Mouse (Mus musculus) forebrain, embryonic 16.5 days (tissue): Measurements from ENCODE around the gene Mphosph9. TPM values are rescaled to one million over a fixed set of nuclear protein-coding genes. Genes with fewer than 3 reads are reported as not detected.
"Not testable (repeated sequence)": the region's sequence is repeated elsewhere in the genome, so short reads cannot be mapped to it uniquely, and the experiment has no call there.

Experiments
- ATAC-seq: fragments of 200-750 bp; cut with Nextera tagmentation; 2 replicates; pipeline ENCODE4 v1.8.0; 2017; ENCODE audit warnings: mild to moderate bottlenecking, moderate library complexity
- H3K27ac ChIP-seq: fragments of 300-500 bp; sonication (generic); 2 replicates; pipeline ENCODE4 v1.5.1; 2014; ENCODE audit warnings: low read length, control low read depth
- H3K27me3 ChIP-seq: fragments of 300-500 bp; sonication (generic); replicated peaks from 2 replicates; pipeline ENCODE4 v1.6.1; 2014; ENCODE audit warnings: low read length; ENCODE audit not compliant: control insufficient read depth, insufficient read depth
- H3K36me3 ChIP-seq: fragments of 300-500 bp; sonication (generic); 2 replicates; pipeline ENCODE4 v1.6.1; 2014; ENCODE audit not compliant: control insufficient read depth, insufficient read depth
- H3K4me1 ChIP-seq: fragments of 300-500 bp; sonication (generic); replicated peaks from 2 replicates; pipeline ENCODE4 v1.6.1; 2014; ENCODE audit warnings: low read length; ENCODE audit not compliant: control insufficient read depth, insufficient read depth
- H3K4me2 ChIP-seq: fragments of 300-500 bp; sonication (generic); 2 replicates; pipeline ENCODE4 v1.6.1; 2014; ENCODE audit warnings: mild to moderate bottlenecking, low read length, control low read depth
- H3K4me3 ChIP-seq: fragments of 300-500 bp; sonication (generic); replicated peaks from 2 replicates; pipeline ENCODE4 v1.5.1; 2014; ENCODE audit warnings: mild to moderate bottlenecking, low read length, control low read depth
- H3K9ac ChIP-seq: fragments of 300-500 bp; sonication (generic); replicated peaks from 2 replicates; pipeline ENCODE4 v1.6.1; 2014; ENCODE audit warnings: low read depth, low read length, control low read depth
- H3K9me3 ChIP-seq: fragments of 300-500 bp; sonication (generic); 2 replicates; pipeline ENCODE4 v1.6.1; 2016; ENCODE audit warnings: low read length; ENCODE audit not compliant: control insufficient read depth
- WGBS: fragments of 180-500 bp; shearing (Covaris S2); extraction: QIAGEN DNeasy Blood & Tissue Kit; methylation state at CpG from one replicate; pipeline ENCODE4 v1.1.7; 2014; 5-methylcytosine and 5-hydroxymethylcytosine counted together
- polyA plus RNA-seq: library from polyadenylated mRNA; unstranded; fragments of >200 nt; fragmentation: Nextera tagmentation; extraction: Ambion mirVana; gene quantifications from 2 replicates; pipeline ENCODE4 v1.2.1, GENCODE M21; 2015

The Mphosph9 gene
- polyA plus RNA-seq, 1 experiment from 2014 or later, result 17.0 TPM

- not testable (repeated sequence) for H3K27ac ChIP-seq, H3K9ac ChIP-seq, ATAC-seq, H3K4me2 ChIP-seq, H3K36me3 ChIP-seq, H3K4me3 ChIP-seq, H3K9me3 ChIP-seq, H3K27me3 ChIP-seq
- peaks cover 28% of the 10 kb centered on the region for H3K4me1 ChIP-seq
- 89% methylated on average over 5 of the region's 5 CpGs for WGBS
Observed at GRCm38 (mm10) chr5:124217092-124217491, 110.7 kb downstream of the Mphosph9 start.

- Histone ChIP-seq H3K4me1 (peaks cover 21% of the 10 kb centered on the region), H3K36me3 (no peaks in the 10 kb centered on the region), H3K4me3 (no peak overlapping the region), H3K9ac (no peak overlapping the region), H3K9me3 (no peaks in the 10 kb centered on the region), H3K4me2 (no peak overlapping the region), H3K27me3 (no peaks in the 10 kb centered on the region), H3K27ac (no peak overlapping the region)
- 98% methylated on average over 6 of the region's 6 CpGs for WGBS
- no peak for ATAC-seq
Observed at GRCm38 (mm10) chr5:124216403-124216802, 111.4 kb downstream of the Mphosph9 start.

GRCm38 (mm10) chr5:124215647-124216046 is 112.1 kb downstream of the Mphosph9 start:
- Histone ChIP-seq H3K9me3 (no peaks in the 10 kb centered on the region), H3K4me2 (no peak overlapping the region), H3K4me1 (peaks cover 16% of the 10 kb centered on the region), H3K4me3 (no peak overlapping the region), H3K27ac (no peak overlapping the region), H3K27me3 (no peaks in the 10 kb centered on the region), H3K36me3 (no peaks in the 10 kb centered on the region), H3K9ac (no peak overlapping the region)
- ATAC-seq, result no peak
- 87% methylated on average over 10 of the region's 10 CpGs for WGBS

- 75% methylated on average over 14 of the region's 14 CpGs for WGBS
- Histone ChIP-seq H3K27ac (no peak overlapping the region), H3K9ac (no peak overlapping the region), H3K27me3 (no peaks in the 10 kb centered on the region), H3K36me3 (no peaks in the 10 kb centered on the region), H3K4me1 (peaks cover 16% of the 10 kb centered on the region), H3K4me2 (no peak overlapping the region), H3K9me3 (no peaks in the 10 kb centered on the region), H3K4me3 (no peak overlapping the region)
- no peak for ATAC-seq
Observed at GRCm38 (mm10) chr5:124214516-124215145, 113.1 kb downstream of the Mphosph9 start.

GRCm38 (mm10) chr5:124213588-124214469 is 113.9 kb downstream of the Mphosph9 start:
- no peak for ATAC-seq
- Histone ChIP-seq H3K9me3 (no peaks in the 10 kb centered on the region), H3K4me3 (no peak overlapping the region), H3K4me1 (peaks cover 9% of the 10 kb centered on the region), H3K27ac (no peak overlapping the region), H3K9ac (no peak overlapping the region), H3K27me3 (no peaks in the 10 kb centered on the region), H3K4me2 (no peak overlapping the region), H3K36me3 (no peaks in the 10 kb centered on the region)
- 83% methylated on average over 13 of the region's 13 CpGs for WGBS

GRCm38 (mm10) chr5:124211669-124212068 is 116.1 kb downstream of the Mphosph9 start:
- Histone ChIP-seq H3K36me3 (no peaks in the 10 kb centered on the region), H3K4me1 (peaks cover 10% of the 10 kb centered on the region), H3K9ac (no peak overlapping the region), H3K27me3 (no peaks in the 10 kb centered on the region), H3K4me3 (no peak overlapping the region), H3K27ac (no peak overlapping the region), H3K9me3 (no peaks in the 10 kb centered on the region), H3K4me2 (no peak overlapping the region)
- ATAC-seq, result no peak
- 83% methylated on average over 2 of the region's 2 CpGs for WGBS

GRCm38 (mm10) chr5:124211234-124211633 is 116.5 kb downstream of the Mphosph9 start:
- Histone ChIP-seq H3K4me2 (no peak overlapping the region), H3K27me3 (no peaks in the 10 kb centered on the region), H3K4me3 (no peak overlapping the region), H3K9me3 (no peaks in the 10 kb centered on the region), H3K4me1 (peaks cover 11% of the 10 kb centered on the region), H3K36me3 (no peaks in the 10 kb centered on the region), H3K27ac (no peak overlapping the region; the same call in 1 of the 2 replicates), H3K9ac (no peak overlapping the region)
- no peak for ATAC-seq
- WGBS, result 67% methylated on average over 8 of the region's 8 CpGs

- Histone ChIP-seq H3K4me3 (no peak overlapping the region), H3K4me1 (peaks cover 10% of the 10 kb centered on the region), H3K27me3 (no peaks in the 10 kb centered on the region), H3K9me3 (no peaks in the 10 kb centered on the region), H3K9ac (no peak overlapping the region), H3K4me2 (no peak overlapping the region), H3K36me3 (no peaks in the 10 kb centered on the region), H3K27ac (no peak overlapping the region)
- ATAC-seq, result no peak
- WGBS, result 67% methylated on average over 18 of the region's 18 CpGs
Observed at GRCm38 (mm10) chr5:124210281-124211016, 117.3 kb downstream of the Mphosph9 start.

GRCm38 (mm10) chr5:124209850-124210249 is 117.9 kb downstream of the Mphosph9 start:
- H3K9ac ChIP-seq, result no peak overlapping the region
- no peak for ATAC-seq
- WGBS, result 67% methylated on average over 6 of the region's 6 CpGs

More at GRCm38 (mm10) chr5:124209850-124210249, 117.9 kb downstream of the Mphosph9 start:
- Histone ChIP-seq H3K36me3 (no peaks in the 10 kb centered on the region), H3K27ac (no peak overlapping the region), H3K9me3 (no peaks in the 10 kb centered on the region), H3K4me2 (no peak overlapping the region), H3K4me3 (no peak overlapping the region), H3K4me1 (0 out of 2 replicates have a peak, but pooled peaks cover 4% of the 10 kb centered on the region), H3K27me3 (no peaks in the 10 kb centered on the region)
